Mouse (Mus musculus) layer of hippocampus, adult 18-20 months (tissue): ENCODE measurements at regions not wholly inside any gene's neighbourhood (a gene's known extent, or its start where the extent isn't known, plus 50 kb on each side); places are given as distances from the start of the nearest gene placed in this dataset.

Experiments
- DNase-seq, 2 experiments: peaks; one replicate each; pipeline ENCODE4 v3.0.0; 2022; ENCODE audit warnings: low spot score in 2 of 2

DNA sequence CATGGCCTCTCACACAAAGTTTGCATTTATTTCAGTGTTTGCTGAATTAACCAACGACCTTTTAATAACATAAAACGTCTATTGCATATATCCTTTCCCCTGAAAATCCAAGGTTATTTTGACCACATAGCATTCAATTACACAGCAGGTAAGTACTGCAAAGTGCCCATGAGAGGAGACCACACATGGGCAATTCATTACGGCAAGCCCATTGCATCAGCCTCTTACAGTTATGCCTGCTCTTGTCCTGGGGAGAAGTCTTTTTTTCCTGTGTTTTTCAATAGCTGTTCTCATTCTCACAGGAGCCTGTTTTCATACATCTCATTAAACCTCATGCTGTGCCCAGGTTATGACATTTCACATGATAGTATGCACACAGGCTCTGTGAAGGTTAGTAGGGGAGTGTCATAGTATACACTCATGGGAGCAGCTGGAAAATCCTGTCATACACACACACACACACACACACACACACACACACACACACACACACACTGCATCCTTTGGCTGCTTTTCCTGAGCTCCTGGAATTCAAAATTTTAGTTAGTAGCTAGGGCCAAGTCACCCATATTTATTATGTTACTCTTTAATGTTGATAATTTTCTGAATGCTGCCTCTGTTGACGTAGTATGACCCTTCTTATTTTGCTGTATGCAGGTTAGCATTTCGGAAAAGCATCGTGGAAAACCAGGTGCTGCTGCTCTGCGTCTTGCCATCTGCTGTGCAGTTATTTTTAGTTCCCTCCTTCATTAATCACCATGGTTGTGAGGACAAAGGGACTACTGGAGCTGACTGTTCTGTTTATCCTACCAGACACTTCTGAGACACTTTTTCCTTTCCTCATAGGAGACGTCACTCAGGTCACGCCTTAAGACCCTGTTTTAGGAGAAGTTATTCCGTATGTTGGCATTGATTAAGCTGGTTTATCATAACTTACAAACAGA, 483.6 kb downstream of the Bckdhb start:
- no peak for DNase-seq
